Mouse (Mus musculus): ENCODE measurements at regions not wholly inside any gene's neighbourhood (a gene's known extent, or its start where the extent isn't known, plus 50 kb on each side); places are given as distances from the start of the nearest gene placed in this dataset.

- no peak for TF ChIP-seq POLR2A (IDR thresholded peaks at IDR 0.05; ENCODE audit: borderline replicate concordance, low read depth, low read length)
- no peak for TF ChIP-seq CTCF (IDR thresholded peaks at IDR 0.05; ENCODE audit: low read depth, low read length)
Observed at GRCm38 (mm10) chr6:120614526-120614925, 51.6 kb upstream of the Cecr2 start.
